Mouse (Mus musculus) cerebral cortex, adult 2 months (tissue): Measurements from ENCODE around the gene Akip1.

Source experiments
- WGBS: fragments of 180-500 bp; shearing (Covaris S2); methylation state at CpG from one replicate; pipeline ENCODE4 v1.1.7; 2018; 5-methylcytosine and 5-hydroxymethylcytosine counted together

Akip1 gene

GRCm38 (mm10) chr7:109703190-109704015 lies at the start of gene Akip1, which contains the start of gene St5:
Gene Akip1 (plus strand): TSS chr7:109703690.
Gene St5 (minus strand): TSS chr7:109703605.
- WGBS = 1% methylated on average over 61 of the region's 61 CpGs

- 76% methylated on average over 5 of the region's 5 CpGs for WGBS
Measured at GRCm38 (mm10) chr7:109654871-109655270, 48.6 kb upstream of the Akip1 start.

GRCm38 (mm10) chr7:109657884-109658283 lies 45.6 kb upstream of the Akip1 start:
- 62% methylated on average over 6 of the region's 6 CpGs for WGBS

GRCm38 (mm10) chr7:109659278-109659677 lies 44.2 kb upstream of the Akip1 start:
- WGBS = 94% methylated on average over 2 of the region's 2 CpGs

GRCm38 (mm10) chr7:109662626-109663025 lies 40.9 kb upstream of the Akip1 start:
- 52% methylated on average over 4 of the region's 4 CpGs for WGBS

- 73% methylated on average over 5 of the region's 5 CpGs for whole genome bisulfite sequencing
Measured at GRCm38 (mm10) chr7:109666664-109667063, 36.8 kb upstream of the Akip1 start.

GRCm38 (mm10) chr7:109669426-109670170 lies 33.9 kb upstream of the Akip1 start:
- 83% methylated on average over 5 of the region's 5 CpGs for WGBS

GRCm38 (mm10) chr7:109671581-109672471 lies 31.7 kb upstream of the Akip1 start:
- WGBS = 2% methylated on average over 37 of the region's 44 CpGs

GRCm38 (mm10) chr7:109674944-109675628 lies 28.4 kb upstream of the Akip1 start:
- 53% methylated on average over 4 of the region's 4 CpGs for WGBS

- WGBS = 92% methylated on average over 2 of the region's 2 CpGs
Measured at GRCm38 (mm10) chr7:109680284-109680683, 23.2 kb upstream of the Akip1 start.

GRCm38 (mm10) chr7:109680879-109681278 lies 22.6 kb upstream of the Akip1 start:
- 94% methylated on average over 1 of the region's 1 CpGs for WGBS

- 55% methylated on average over 9 of the region's 9 CpGs for WGBS
Measured at GRCm38 (mm10) chr7:109686585-109687128, 16.8 kb upstream of the Akip1 start.

- WGBS = 91% methylated on average over 3 of the region's 3 CpGs
Measured at GRCm38 (mm10) chr7:109690101-109690500, 13.4 kb upstream of the Akip1 start.

GRCm38 (mm10) chr7:109690961-109691360 lies 12.5 kb upstream of the Akip1 start:
- WGBS = 75% methylated on average over 5 of the region's 5 CpGs

- WGBS = 86% methylated on average over 13 of the region's 13 CpGs
Measured at GRCm38 (mm10) chr7:109694576-109695338, 8.7 kb upstream of the Akip1 start.

GRCm38 (mm10) chr7:109695339-109695726 lies 8.2 kb upstream of the Akip1 start:
- WGBS = 97% methylated on average over 10 of the region's 10 CpGs

GRCm38 (mm10) chr7:109702721-109703120 lies 769 bp upstream of the Akip1 start:
- WGBS = 52% methylated on average over 4 of the region's 4 CpGs

GRCm38 (mm10) chr7:109704016-109704377 lies 507 bp downstream of the Akip1 start:
- WGBS = 4% methylated on average over 17 of the region's 17 CpGs

GRCm38 (mm10) chr7:109704461-109704860 lies 971 bp downstream of the Akip1 start:
- 69% methylated on average over 3 of the region's 3 CpGs for WGBS
